Mouse (Mus musculus): Measurements from ENCODE around the gene Sptbn2.
"Not testable (repeated sequence)": the region's sequence is repeated elsewhere in the genome, so short reads cannot be mapped to it uniquely, and the experiment has no call there.

The Sptbn2 gene

DNA sequence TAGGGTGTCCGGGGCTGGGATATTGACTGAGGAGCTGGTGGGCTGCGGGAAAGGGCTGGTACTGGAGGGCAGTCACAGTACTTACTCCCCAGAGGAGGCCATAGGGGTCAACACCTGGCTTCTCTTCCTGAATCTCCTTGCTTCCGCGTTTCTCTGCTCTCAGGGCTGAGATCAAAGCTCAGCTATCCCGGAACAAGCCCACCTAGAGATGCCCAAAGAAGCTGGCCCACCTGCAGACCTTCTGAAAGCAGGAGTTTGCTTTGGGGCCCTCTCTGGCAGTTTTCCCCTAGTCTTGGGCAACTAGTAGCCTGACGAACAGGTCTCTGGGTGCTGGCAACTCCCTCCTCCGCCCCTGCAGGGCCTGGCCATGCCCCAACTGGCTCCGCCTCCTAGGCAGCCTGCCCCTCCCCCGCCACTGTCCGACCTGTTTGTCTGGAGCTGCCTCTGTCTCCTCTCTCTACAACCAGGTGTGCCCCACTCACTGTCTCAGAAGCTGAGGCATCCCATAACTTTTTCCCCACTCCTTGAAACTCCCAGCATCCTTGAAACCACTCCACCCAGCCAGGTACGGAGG, 9.8 kb downstream of the Sptbn2 start:
- DNase-seq (ENCODE audit: low read depth) = peak; percentile 24

DNA sequence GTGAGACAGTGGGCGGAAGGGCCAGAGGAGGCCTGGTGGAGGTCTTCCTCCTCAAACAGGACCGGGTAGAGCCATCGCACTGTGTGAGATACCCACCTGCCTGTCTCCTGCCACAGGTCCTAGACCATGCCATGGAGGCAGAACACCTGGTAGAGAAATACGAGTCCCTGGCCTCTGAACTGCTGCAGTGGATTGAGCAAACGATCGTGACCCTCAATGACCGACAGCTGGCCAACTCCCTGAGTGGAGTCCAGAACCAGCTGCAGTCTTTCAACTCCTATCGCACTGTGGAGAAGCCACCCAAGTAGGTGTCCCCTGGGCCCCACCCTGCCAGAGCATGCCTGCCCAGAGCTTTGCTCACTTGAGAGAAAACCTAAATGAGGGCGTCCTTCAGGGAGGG, 18.2 kb downstream of the Sptbn2 start:
- DNase-seq (ENCODE audit: low read depth) = no peak

DNA sequence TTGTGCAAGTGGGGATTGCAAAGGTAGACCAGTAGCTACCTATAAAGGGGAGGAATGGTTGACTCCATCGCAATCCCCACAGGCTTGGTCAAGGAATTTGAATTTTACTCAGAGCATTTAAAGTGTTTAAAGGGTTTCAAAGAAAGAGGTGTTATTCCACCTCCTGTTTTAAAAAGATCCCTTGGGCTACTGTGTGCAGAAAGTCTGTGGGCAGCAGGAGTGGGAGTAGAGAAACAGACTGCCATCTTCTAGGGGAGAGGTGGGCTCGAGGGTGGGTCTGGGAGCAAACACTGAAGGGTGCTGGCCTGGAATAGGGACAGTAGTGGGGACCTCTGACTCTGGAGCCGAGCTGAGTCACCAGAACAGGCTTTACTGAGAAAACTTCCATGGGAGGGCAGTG, 22.1 kb downstream of the Sptbn2 start:
- no peak for DNase-seq (ENCODE audit: low read depth)

DNA sequence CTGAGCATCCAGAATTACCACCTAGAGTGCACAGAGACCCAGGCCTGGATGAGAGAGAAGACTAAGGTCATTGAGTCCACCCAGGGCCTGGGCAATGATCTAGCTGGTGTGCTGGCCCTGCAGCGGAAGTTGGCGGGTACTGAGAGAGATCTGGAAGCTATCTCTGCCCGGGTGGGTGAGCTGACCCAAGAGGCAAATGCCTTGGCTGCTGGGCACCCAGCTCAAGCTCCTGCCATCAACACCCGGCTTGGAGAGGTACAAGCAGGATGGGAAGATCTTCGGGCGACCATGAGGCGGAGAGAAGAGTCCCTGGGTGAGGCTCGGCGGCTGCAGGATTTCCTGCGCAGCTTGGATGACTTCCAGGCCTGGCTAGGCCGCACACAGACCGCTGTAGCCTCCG, 26.9 kb downstream of the Sptbn2 start:
- DNase-seq (ENCODE audit: low read depth) = no peak

DNA sequence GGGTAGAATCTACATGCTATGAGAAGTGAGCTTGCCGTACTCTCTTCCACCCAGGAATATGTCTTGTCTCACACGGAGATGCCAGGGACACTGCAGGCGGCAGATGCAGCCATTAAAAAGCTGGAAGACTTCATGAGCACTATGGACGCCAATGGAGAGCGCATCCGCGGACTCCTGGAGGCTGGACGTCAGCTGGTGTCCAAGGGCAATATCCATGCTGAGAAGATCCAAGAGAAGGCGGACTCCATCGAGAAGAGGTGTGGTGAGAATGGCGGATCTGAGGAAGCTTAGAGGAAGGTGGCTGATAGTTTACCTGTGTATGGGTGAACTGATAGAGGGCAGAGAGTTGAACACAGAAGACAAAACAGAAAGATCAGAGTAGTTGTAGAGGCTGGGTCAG, 28.1 kb downstream of the Sptbn2 start:
- no peak for DNase-seq (ENCODE audit: low read depth)

DNA sequence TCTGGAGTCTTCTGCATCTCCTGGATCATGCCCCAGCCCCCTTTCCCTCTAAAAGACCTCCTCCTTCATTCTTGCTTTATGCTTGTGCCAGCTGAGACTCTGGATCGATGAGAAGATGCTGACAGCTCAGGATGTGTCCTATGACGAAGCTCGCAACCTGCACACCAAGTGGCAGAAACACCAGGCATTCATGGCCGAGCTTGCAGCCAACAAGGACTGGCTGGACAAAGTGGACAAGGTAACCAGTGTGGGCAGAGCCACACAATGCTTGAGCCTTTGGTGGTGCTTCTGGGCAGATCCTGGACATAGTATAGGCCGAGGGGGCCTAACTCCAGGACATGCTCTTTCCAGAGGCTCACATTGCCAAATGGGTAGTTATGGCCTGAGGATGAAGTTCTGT, 28.8 kb downstream of the Sptbn2 start:
- no peak for DNase-seq (ENCODE audit: low read depth)

DNA sequence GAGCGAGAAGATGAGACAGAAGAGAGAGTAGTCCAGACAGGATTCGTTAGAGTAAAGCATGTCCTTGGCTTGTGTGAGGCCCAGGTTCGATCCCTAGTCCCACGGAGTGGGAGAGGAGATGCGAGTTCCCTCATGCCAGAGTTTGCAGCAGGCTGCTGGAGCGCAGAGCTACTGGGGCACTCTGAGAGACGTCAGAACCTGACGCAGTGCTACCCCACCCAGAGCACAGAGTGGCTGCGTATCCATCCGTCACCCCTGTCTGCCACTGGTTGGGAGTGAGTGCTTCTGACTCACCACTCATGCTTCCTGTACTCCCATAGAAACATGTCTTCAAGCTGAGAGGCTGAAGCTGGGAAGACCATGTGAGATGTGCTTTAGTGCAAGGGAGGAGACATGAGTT, 30.5 kb downstream of the Sptbn2 start:
- peak; percentile 62 for DNase-seq (ENCODE audit: low read depth)

DNA sequence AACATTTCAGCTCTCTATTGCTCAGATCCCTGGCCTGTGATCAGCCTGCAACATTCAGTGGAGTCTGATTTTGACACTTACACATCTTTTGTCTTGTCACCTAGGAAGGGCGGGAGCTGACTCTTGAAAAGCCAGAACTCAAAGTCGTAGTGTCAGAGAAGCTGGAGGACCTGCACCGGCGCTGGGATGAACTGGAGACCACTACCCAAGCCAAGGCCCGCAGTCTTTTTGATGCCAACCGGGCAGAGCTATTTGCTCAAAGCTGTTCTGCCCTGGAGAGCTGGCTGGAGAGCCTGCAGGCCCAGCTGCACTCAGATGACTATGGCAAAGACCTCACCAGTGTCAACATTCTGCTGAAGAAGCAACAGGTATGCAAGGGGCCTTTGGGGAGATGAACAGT, 31.3 kb downstream of the Sptbn2 start:
- no peak for DNase-seq (ENCODE audit: low read depth)

DNA sequence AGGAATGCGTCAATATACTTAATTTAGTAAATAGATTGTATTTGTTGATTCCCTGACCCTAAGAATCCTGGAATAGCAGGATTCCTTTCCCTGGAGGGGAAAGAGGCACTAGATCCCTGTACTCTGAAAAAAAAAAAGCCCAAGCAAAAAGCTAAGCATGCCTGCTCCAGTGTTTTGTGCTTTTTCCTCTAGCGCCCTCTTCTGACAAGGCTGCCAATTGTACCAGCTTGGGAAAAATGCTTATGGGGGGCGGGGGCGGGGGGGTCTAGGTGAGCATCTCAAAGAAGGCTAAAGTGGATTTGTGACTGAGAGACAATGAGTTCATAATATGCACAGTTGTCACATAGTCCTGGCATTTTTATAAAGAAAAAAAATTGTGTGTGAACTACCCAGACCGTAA, 32.6 kb downstream of the Sptbn2 start:
- peak; percentile 83 for DNase-seq (ENCODE audit: low read depth)

DNA sequence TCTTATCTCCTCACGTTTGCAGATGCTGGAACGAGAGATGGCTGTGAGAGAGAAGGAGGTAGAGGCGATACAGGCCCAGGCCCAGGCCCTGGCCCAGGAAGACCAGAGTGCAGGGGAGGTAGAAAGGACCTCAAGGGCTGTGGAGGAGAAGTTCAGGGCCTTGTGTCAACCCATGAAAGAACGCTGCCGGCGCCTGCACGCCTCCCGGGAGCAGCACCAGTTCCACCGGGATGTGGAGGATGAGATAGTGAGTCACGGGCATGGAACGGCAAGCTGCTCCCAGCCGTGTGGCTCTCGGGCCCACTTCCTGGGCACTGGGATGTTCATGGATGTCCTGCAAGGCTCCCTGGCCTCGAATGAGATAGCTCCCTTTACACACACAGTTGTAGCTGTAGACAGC, 33.1 kb downstream of the Sptbn2 start:
- DNase-seq (ENCODE audit: low read depth) = no peak

DNA sequence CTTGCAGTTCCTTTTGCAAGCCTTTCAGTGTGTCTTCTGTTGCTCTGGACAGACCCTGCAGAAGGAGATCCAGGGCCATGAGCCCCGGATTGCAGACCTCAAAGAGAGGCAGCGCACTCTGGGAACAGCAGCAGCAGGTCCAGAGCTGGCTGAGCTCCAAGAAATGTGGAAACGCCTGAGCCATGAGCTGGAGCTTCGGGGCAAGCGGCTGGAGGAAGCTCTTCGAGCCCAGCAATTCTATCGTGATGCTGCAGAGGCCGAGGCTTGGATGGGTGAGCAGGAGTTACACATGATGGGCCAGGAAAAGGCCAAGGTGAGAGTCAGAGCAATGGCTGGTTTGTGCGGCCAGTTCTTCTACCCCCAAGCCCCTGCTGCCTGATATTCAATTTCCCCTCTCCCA, 34.1 kb downstream of the Sptbn2 start:
- DNase-seq (ENCODE audit: low read depth) = peak; percentile 77

DNA sequence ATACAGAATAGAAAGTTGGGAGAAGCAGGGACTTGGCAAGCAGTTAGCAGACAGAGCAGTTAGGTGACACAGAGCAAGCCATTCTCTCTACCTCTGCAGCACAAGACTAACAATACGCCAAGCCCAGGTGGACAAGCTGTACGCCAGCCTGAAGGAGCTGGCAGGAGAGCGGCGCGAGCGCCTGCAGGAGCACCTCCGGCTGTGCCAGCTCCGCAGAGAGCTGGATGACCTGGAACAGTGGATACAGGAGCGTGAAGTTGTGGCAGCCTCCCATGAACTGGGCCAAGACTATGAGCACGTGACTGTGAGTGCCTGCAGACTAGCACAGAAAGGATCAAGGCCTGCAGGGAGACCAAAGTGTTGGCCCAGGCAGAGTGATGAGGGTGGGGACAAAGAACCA, 34.7 kb downstream of the Sptbn2 start:
- DNase-seq (ENCODE audit: low read depth) = no peak

DNA sequence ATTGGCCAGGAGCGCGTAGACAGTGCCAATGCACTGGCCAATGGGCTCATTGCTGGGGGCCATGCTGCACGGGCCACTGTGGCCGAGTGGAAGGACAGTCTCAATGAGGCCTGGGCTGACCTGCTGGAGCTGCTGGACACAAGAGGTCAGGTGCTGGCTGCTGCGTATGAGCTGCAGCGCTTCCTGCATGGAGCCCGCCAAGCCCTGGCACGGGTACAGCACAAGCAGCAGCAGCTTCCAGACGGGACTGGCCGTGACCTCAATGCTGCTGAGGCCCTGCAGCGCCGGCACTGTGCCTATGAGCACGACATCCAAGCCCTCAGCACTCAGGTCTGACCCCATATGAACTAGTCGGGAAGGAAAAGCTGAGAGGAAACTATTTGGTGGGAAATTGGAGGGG, 35.6 kb downstream of the Sptbn2 start:
- no peak for DNase-seq (ENCODE audit: low read depth)

DNA sequence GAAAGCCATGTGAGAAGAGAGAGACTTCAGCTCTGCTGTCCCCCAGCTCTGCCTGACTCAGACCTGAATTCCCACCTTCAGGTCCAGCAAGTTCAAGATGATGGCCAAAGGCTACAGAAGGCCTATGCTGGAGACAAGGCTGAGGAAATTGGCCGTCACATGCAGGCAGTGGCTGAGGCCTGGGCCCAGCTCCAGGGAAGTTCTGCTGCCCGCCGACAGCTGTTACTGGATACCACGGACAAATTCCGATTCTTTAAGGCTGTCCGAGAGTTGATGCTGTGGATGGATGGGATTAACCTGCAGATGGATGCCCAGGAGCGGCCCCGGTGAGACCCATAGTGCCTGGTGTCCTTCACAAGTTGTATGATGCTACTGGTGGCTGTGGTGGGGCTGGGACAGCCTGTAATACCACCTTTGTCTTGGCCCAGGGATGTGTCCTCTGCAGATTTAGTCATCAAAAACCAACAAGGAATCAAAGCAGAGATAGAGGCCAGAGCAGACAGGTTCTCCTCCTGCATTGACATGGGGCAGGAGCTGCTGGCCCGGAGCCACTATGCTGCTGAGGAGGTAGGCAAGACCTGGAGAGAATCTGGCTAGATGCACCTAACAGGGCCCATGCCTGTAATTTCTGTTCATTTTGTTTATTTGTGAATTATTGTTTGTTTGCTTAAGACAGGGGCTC, 36.8 kb downstream of the Sptbn2 start:
- no peak for DNase-seq (ENCODE audit: low read depth)

DNA sequence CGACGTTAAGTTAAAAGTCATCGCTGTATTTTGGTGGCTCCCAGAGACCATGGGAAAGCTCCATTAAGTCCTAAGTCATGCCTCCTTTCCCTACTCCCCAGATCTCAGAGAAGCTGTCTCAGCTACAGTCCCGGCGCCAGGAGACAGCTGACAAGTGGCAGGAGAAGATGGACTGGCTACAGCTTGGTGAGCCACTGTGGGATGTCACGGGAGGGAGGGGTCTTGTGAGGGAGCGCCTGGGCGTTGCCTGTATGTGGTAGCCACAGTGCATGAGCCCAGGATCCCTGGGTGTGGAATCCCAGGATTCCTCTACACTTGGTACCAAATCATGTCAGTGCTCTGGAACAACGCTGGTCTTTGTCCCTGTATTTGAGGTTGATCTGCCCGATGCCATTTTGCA, 37.5 kb downstream of the Sptbn2 start:
- DNase-seq (ENCODE audit: low read depth) = no peak

DNA sequence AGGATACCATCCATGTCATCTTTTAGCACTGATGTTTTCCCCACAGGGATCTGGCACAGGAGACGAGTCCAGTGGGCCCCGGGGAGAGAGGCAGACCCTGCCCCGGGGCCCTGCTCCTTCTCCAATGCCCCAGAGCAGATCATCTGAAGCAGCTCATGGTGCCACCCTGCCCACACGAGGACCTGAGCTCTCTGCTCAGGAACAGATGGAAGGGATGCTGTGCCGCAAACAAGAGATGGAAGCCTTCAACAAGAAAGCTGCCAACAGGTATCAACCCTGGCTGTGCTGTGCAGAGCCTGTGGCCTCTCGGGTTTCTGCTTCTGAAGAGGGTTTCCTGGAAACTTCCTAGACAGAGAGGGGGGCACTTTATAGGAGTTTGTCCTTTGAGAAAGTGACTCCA, 39.0 kb downstream of the Sptbn2 start:
- no peak for DNase-seq (ENCODE audit: low read depth)

DNA sequence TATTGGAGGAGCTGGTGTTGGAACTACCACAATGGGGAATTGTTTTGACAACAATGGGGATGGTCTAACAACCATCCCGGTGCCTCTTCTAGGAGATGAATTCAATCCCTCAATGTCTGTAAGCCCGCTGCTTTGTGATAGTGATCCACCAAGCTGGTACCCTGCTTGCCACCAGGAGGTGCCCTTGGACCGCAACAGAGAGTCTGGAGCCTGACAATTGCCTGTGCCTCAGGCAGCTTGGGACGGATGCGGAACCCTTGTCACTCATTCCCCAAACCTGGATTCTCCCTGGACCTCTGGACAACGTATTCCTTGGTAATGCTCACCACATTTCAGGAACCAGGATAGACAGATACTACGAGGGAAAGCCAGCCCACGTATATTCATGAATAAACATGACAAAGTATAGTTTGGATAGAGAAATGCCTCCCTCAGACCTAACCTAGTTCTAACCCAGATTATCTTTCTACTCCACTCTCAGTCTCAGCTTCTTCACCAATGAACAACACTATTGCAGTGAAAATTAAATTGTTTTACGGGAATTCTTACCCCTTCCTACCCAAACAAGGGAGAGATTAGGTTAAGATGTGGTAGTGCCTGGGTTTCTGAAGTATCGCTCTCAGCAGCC, 44.7 kb downstream of the Sptbn2 start:
- peak; percentile 95 for DNase-seq (ENCODE audit: low read depth)

DNA sequence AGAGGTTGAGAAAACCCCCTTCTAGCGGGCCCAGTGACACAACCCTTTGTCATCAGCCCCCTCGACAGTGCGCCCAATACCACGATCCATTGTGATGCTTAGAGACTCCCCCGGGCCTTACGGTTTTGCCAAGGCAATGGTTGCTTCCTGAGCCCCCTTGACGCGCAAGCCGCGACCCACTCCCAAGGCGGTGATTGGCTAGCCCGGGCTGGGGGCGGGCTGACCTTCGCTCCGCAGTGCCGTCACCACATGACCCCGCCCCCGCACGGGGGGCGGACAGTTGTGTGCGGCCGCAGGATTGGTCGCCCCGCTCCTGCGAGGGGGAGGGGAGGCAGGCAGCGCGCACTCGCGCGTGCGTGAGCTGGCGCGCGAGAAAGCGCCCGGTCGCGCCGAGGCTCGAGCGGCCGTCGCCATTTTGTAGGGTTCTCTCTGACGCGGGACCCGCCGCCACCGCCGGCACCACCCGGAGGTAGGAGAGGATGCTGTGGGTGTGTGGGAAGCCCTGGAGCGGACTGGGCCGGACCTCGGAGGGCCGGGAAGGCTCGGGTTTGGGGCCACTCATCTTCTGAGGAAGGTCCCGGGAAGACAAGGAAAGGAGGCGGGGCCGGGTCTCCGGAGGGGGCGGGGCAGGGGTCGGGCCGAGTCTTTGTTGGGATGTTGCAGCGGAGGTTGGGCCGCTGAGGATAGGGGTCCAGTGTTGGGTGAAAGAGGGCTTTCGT, 45.4 kb downstream of the Sptbn2 start, which contains the start of gene Rbm4b:
Rbm4b (plus strand) TSS at position 305 of the 719 bp plus-strand sequence.
- DNase-seq (ENCODE audit: low read depth) = peak; percentile 99

DNA sequence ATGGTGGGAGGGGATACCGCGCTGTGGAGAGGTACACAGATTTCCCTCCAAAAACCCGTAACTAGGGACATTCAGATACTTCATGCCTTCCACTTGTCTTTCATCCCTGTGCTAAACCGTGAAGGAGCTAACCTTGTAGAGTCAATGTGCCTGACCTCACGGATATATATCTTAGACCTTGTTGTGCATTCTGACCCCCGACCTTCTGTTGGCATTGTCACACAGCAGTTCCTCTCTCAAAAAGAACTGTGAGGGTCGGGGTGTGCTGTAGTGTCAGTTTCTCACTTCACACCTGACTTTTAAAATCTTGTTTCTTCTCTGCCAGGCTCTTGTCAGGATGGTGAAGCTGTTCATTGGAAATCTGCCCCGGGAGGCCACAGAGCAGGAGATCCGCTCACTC, 46.0 kb downstream of the Sptbn2 start:
- no peak for DNase-seq (ENCODE audit: low read depth)

DNA sequence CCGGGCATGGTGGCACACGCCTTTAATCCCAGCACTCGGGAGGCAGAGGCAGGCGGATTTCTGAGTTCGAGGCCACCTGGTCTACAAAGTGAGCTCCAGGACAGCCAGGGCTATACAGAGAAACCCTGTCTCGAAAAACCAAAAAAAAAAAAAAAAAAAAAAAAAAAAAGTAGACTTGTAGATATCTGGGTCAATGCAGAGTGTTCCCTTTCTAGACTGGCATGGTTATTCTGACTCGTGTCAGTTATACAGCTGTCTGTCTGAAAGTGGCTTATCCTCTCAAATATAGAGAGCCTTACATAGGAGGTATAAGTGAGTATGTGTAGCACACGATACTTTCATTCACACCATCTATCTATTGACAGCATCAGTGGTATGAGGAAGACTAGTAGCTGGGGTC, 49.6 kb downstream of the Sptbn2 start:
- not testable (repeated sequence) for DNase-seq (ENCODE audit: low read depth)

DNA sequence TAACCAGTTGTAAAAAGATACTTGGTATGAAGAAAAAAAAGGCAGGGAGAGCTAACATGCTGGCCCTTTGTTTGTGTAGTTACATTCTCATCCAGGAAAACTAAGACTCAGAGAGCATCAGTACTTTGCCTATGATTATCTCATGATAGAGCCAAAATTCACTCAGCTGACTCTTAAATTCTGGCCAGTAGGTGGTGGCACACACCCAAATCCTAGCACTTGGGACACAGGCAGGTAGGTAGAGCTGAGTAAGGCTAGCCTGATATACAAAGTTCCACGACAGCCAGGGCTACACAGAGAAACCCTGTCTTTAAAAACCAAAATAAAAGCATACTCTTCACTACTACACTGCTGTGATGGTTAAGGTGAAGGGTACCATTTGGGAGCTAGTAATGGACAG, 51.9 kb downstream of the Sptbn2 start:
- peak; percentile 56 for DNase-seq (ENCODE audit: low read depth)

DNA sequence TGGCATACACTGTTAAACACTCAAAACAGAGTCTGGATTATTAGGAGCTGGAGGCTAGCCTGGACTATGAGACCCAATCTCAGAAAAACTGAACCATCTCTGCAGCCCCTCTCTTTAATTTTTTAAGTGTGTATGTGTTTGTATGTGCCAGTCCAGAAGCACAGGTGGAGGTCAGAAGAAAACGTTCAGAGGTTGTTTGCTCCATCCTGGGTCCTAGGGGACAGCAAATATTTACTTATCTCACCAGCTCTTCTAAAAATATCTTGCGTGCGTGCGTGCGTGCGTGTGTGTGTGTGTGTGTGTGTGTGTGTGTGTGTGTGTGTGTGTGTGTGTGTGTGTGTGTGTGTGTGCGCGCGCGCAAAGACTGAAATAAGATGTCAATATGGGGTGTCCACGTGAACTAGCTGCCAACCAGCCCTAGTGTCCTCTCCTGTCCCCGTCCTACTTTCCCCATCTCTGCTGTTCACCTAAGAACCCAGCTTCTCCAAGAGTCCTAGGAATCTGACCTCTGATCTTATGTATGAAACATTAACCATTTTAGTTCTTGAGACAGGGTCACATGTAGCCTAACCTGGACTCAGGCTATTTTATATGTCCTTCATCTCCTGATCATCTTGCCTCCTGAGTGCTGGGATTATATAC, 56.7 kb downstream of the Sptbn2 start:
- DNase-seq (ENCODE audit: low read depth) = no peak

DNA sequence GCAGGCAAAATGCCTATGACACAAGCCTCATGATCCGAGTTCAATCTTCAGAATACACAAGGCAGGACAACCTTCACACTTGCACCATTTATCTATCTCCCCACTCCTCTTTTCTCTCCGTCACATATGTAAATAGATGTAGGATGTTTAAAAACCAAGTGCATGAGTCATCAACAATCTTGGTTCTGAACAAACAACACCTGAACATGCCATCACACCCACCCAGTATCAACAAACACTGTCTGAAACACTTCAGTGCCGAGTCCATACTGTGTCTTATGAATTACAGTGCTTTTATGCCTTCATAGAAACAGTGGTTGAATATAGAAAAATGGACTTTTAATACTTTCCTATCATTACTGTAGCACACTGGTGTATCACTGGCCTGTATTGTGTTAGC, 61.8 kb downstream of the Sptbn2 start:
- DNase-seq (ENCODE audit: low read depth) = no peak
